Mouse (Mus musculus) forebrain, embryonic 13.5 days (tissue): ENCODE results near the gene Hacl1. TPM values are rescaled to one million over a fixed set of nuclear protein-coding genes. Genes with fewer than 3 reads are reported as not detected.

Source experiments
- ATAC-seq: fragments of 200-750 bp; cut with Nextera tagmentation; 2 replicates; pipeline ENCODE4 v1.8.0; 2017
- H3K27ac ChIP-seq: fragments of 300-500 bp; sonication (generic); 2 replicates; pipeline ENCODE4 v1.5.1; 2015; ENCODE audit warnings: inconsistent platforms, mild to moderate bottlenecking, moderate library complexity
- H3K27me3 ChIP-seq: fragments of 300-500 bp; sonication (generic); 2 replicates; pipeline ENCODE4 v1.6.1; 2015; ENCODE audit warnings: mild to moderate bottlenecking, inconsistent platforms
- H3K36me3 ChIP-seq: fragments of 300-500 bp; sonication (generic); 2 replicates; pipeline ENCODE4 v1.6.1; 2015; ENCODE audit warnings: mild to moderate bottlenecking, inconsistent platforms; ENCODE audit not compliant: poor library complexity, severe bottlenecking
- H3K4me1 ChIP-seq: fragments of 300-500 bp; sonication (generic); 2 replicates; pipeline ENCODE4 v1.6.1; 2015; ENCODE audit warnings: inconsistent platforms
- H3K4me2 ChIP-seq: fragments of 300-500 bp; sonication (generic); 2 replicates; pipeline ENCODE4 v1.6.1; 2015; ENCODE audit warnings: inconsistent platforms, mild to moderate bottlenecking, moderate library complexity
- H3K4me3 ChIP-seq: fragments of 300-500 bp; sonication (generic); 2 replicates; pipeline ENCODE4 v1.5.1; 2015; ENCODE audit warnings: mild to moderate bottlenecking, inconsistent platforms
- H3K9ac ChIP-seq: fragments of 300-500 bp; sonication (generic); 2 replicates; pipeline ENCODE4 v1.6.1; 2015; ENCODE audit warnings: mild to moderate bottlenecking, inconsistent platforms
- H3K9me3 ChIP-seq: fragments of 300-500 bp; sonication (generic); replicated peaks from 2 replicates; pipeline ENCODE4 v1.6.1; 2016; ENCODE audit warnings: inconsistent platforms
- WGBS: fragments of 180-500 bp; shearing (Covaris S2); methylation state at CpG from one replicate; pipeline ENCODE4 v1.1.7; 2015; 5-methylcytosine and 5-hydroxymethylcytosine counted together
- polyA plus RNA-seq: library from polyadenylated mRNA; unstranded; fragments of >200 nt; fragmentation: Nextera tagmentation; extraction: Ambion mirVana; gene quantifications from 2 replicates; pipeline ENCODE4 v1.2.1, GENCODE M21; 2015

Hacl1 gene
- polyA plus RNA-seq, 1 experiment from 2014 or later: 7.7 TPM

GRCm38 (mm10) chr14:31645920-31646319 lies 4.8 kb upstream of the Hacl1 start:
- Histone ChIP-seq H3K27ac (no peak overlapping the region), H3K4me2 (no peak overlapping the region), H3K27me3 (no peaks in the 10 kb centered on the region), H3K9me3 (no peaks in the 10 kb centered on the region), H3K4me1 (peaks cover 9% of the 10 kb centered on the region), H3K9ac (no peak overlapping the region), H3K36me3 (no peaks in the 10 kb centered on the region), H3K4me3 (no peak overlapping the region)
- ATAC-seq: no peak
- WGBS: 92% methylated on average over 7 of the region's 7 CpGs

DNA sequence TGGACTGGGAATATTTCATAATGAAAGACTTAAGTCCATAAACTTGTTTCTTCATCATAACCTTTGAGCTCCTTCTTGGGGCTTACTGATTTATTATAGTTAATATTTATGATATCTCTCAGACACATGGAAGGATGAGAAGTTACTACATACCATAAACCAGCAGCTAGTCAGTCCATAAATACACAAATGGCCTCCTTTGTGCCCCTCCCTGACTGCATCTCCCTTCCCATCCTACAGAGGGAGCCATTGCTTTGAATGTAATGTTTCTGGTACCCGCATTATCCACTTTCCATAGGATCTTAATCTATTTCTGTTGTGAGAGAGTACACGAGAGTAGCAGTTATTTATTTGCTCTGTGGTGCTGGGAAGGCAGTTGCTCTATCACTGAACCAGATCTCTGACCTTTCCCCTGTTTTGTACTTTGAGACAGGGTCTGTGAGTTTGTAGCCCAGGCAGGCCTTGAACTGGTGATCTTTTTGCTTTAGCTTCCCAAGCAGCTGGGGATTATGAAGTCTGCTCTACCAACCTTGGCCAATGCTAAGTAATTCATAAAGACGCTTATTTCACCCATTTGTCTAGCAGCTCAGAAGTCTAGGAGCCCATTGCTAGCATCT lies 4.0 kb upstream of the Hacl1 start:
- peaks cover 14% of the 10 kb centered on the region for H3K4me1 ChIP-seq
- no peak overlapping the region for H3K4me2 ChIP-seq
- 70% methylated on average over 3 of the region's 3 CpGs for WGBS
- H3K27ac ChIP-seq: no peak overlapping the region
- H3K36me3 ChIP-seq: no peaks in the 10 kb centered on the region
- no peaks in the 10 kb centered on the region for H3K9me3 ChIP-seq
- no peak overlapping the region for H3K4me3 ChIP-seq
- no peaks in the 10 kb centered on the region for H3K27me3 ChIP-seq
- no peak for ATAC-seq
- no peak overlapping the region for H3K9ac ChIP-seq

DNA sequence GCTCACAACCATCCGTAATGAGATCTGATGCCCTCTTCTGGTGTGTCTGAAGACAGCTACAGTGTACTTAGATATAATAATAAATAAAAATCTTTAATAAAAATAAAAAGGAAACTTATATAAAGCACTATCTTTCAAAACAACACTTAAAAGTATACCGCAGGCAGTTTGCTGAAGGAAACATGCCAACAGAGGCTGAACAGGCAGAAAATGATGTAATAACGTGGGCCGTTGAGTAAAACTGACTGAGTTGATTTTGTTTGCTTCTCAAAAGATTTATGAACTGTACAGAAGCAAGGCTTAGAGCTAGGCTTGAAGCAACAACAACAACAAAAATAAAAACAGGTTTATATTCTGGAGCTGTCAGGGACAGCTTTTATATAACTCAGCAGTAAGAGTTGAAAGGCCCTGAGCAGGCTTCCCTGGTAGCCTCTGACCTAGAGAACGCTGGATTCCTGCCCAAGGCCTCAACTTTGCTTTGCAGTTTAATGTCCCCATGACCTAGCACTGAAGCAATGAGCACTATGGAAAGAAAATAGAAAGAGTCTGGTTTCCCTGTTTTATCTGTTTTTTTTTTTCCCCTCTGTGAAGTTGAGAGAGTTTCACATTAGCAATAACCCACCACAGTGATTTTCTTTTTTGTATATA lies 3.2 kb upstream of the Hacl1 start:
- Histone ChIP-seq H3K4me2 (no peak overlapping the region), H3K36me3 (no peaks in the 10 kb centered on the region), H3K9me3 (no peaks in the 10 kb centered on the region), H3K4me1 (peaks cover 16% of the 10 kb centered on the region), H3K27me3 (no peaks in the 10 kb centered on the region), H3K27ac (no peak overlapping the region), H3K9ac (no peak overlapping the region), H3K4me3 (no peak overlapping the region)
- 90% methylated on average over 5 of the region's 5 CpGs for WGBS
- no peak for ATAC-seq

DNA sequence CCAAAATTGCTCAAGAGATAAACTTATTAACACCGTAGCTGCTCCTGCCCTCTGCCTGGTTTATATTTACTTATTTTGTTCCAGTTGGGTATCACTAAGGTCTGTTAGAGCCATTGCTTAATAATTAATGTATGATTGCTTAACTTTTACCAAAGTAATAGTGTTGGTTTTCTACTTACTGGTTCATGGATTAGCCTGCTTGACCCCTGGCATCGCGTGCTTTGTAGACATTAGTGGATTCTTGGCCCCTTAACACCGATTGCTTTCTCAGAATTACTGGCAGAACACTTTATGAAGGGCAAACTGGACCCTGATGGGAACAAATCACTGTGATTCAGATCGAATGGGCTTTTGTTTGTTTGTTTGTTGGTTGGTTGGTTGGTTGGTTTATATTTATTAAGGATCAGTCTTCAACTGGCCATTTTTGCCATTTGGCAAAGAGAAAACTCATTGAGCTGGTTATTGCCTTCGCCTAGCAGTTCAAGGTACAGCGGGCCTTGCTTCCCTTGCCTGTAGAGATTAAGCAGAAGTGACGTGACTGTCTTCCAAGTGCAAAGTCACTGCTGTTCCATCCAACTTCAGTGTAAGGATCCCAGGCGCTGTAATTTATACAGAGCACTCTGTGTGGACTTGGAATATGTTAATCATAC lies 545 bp upstream of the Hacl1 start:
- Histone ChIP-seq H3K4me2 (peak overlapping the region; percentile 94), H3K27me3 (no peaks in the 10 kb centered on the region)
- WGBS: 72% methylated on average over 9 of the region's 9 CpGs

GRCm38 (mm10) chr14:31640346-31640889 lies 668 bp downstream of the Hacl1 start, which contains the start of gene Gm49387:
Gene Gm49387 (minus strand): TSS chr14:31640878.
- H3K4me2 ChIP-seq: peak within 1 kb of the TSS; percentile 94
- no peaks in the 10 kb centered on the region for H3K27me3 ChIP-seq
- 1% methylated on average over 26 of the region's 26 CpGs for WGBS
- H3K4me3 ChIP-seq: peak within 1 kb of the TSS; percentile 65
- no peaks in the 10 kb centered on the region for H3K36me3 ChIP-seq
- ATAC-seq: peak; percentile 56
- peak within 1 kb of the TSS; percentile 59; the same call in 1 of the 2 replicates for H3K27ac ChIP-seq
- peaks cover 16% of the 10 kb centered on the region for H3K4me1 ChIP-seq
- peak within 1 kb of the TSS; percentile 71 for H3K9ac ChIP-seq
- H3K9me3 ChIP-seq: no peaks in the 10 kb centered on the region

More for the DNA sequence above, 545 bp upstream of the Hacl1 start:
- Histone ChIP-seq H3K27ac (no peak overlapping the region), H3K4me3 (peak overlapping the region; percentile 65), H3K9me3 (no peaks in the 10 kb centered on the region), H3K4me1 (peaks cover 16% of the 10 kb centered on the region), H3K36me3 (no peaks in the 10 kb centered on the region), H3K9ac (peak overlapping the region; percentile 71)
- ATAC-seq: no peak

- 0 out of 2 replicates have a peak, but pooled peaks have one; percentile 58 for ATAC-seq
- H3K4me2 ChIP-seq: no peak overlapping the region
- H3K36me3 ChIP-seq: no peaks in the 10 kb centered on the region
- no peaks in the 10 kb centered on the region for H3K4me1 ChIP-seq
- WGBS: 25% methylated on average over 7 of the region's 7 CpGs
- H3K27ac ChIP-seq: no peak overlapping the region
- no peaks in the 10 kb centered on the region for H3K9me3 ChIP-seq
- H3K27me3 ChIP-seq: no peaks in the 10 kb centered on the region
- H3K9ac ChIP-seq: no peak overlapping the region
- H3K4me3 ChIP-seq: no peak overlapping the region
Measured at GRCm38 (mm10) chr14:31630677-31631076, 10.4 kb downstream of the Hacl1 start.

DNA sequence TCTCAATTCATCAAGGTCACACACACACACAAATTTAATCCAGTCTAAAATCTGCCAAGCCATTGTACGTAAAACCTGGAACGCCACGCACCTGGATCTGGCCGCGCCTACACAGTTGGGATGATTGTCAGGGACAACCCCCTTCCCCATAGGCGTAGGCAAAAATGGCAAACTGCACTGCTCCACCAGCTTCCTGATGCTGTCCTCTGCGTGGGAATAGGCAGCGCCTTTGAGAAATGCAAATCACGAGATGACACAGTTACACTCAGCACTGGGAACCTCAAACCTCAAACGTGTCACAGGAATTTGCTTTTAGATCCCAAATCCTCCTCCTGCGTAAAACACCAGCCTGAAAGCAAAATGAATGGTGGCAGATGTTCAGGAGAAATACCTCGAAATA lies 18.3 kb downstream of the Hacl1 start:
- no peak overlapping the region for H3K4me3 ChIP-seq
- H3K36me3 ChIP-seq: no peaks in the 10 kb centered on the region
- H3K27me3 ChIP-seq: no peaks in the 10 kb centered on the region
- ATAC-seq: no peak
- no peaks in the 10 kb centered on the region for H3K4me1 ChIP-seq
- no peaks in the 10 kb centered on the region for H3K9me3 ChIP-seq
- no peak overlapping the region for H3K4me2 ChIP-seq
- WGBS: 88% methylated on average over 12 of the region's 12 CpGs
- no peak overlapping the region for H3K9ac ChIP-seq
- H3K27ac ChIP-seq: no peak overlapping the region

DNA sequence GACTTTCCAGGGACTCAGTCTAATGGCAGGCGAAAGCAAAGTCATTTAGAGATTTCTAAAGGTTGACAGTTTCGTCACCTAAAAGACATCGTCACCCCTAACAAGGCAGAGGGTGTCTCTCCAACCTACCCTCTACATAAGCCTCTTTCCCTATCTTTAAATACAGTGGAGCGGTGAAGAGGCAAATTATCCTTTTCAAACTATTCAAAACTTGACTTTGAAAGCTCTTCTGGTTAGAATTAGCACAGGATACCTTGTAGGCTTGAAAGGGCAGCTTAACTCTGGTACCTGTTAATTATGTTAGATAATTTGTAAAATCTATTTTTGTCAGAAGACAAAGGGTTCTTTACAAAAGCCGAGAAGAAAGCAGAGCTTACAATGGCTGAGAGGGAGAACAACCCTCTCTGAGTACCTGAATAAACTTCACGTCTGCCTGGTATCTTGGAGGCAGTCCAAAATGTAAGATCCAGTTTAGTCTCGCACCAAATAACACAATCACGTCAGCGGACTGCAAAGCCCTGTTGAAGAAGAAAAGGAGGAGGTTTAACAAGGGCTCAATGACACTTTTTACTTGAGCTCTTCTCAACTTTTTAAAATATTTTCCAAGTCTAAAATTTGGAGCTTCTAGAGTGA lies 20.4 kb downstream of the Hacl1 start:
- H3K27me3 ChIP-seq: no peaks in the 10 kb centered on the region
- WGBS: 41% methylated on average over 9 of the region's 9 CpGs
- no peak for ATAC-seq
- H3K36me3 ChIP-seq: no peaks in the 10 kb centered on the region
- H3K4me2 ChIP-seq: no peak overlapping the region
- no peaks in the 10 kb centered on the region for H3K4me1 ChIP-seq
- no peak overlapping the region for H3K9ac ChIP-seq
- H3K9me3 ChIP-seq: no peaks in the 10 kb centered on the region
- no peak overlapping the region for H3K27ac ChIP-seq
- H3K4me3 ChIP-seq: no peak overlapping the region

- Histone ChIP-seq H3K36me3 (no peaks in the 10 kb centered on the region), H3K9ac (no peak overlapping the region), H3K4me2 (no peak overlapping the region), H3K4me1 (no peaks in the 10 kb centered on the region), H3K27me3 (no peaks in the 10 kb centered on the region), H3K27ac (no peak overlapping the region), H3K4me3 (no peak overlapping the region), H3K9me3 (no peaks in the 10 kb centered on the region)
- WGBS: 88% methylated on average over 3 of the region's 3 CpGs
- no peak for ATAC-seq
Measured at GRCm38 (mm10) chr14:31617997-31618396, 23.1 kb downstream of the Hacl1 start.

DNA sequence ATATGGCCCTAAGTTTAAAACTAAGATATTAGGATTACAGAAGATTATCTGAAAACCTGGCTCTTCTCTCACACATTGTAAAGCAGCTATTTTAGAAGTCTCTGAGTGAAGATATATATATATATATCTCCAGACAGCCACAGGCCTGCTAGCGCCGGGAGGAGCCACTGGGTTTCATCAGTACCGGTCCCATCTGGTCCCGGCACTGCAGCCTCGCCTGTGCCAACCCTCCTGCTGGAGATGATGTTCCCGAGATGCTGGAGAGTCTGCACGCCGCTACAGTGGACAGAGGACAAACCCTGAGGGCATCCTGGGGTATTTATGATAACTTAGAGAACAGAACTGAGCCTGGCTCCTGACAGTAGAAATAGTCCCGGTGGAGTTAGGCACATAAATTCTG lies 23.9 kb downstream of the Hacl1 start:
- ATAC-seq: no peak
- Histone ChIP-seq H3K4me3 (no peak overlapping the region), H3K27ac (no peak overlapping the region), H3K4me2 (no peak overlapping the region), H3K36me3 (no peaks in the 10 kb centered on the region), H3K9ac (no peak overlapping the region), H3K27me3 (no peaks in the 10 kb centered on the region), H3K4me1 (no peaks in the 10 kb centered on the region), H3K9me3 (no peaks in the 10 kb centered on the region)
- WGBS: 93% methylated on average over 9 of the region's 9 CpGs

- H3K9ac ChIP-seq: no peak overlapping the region
- H3K9me3 ChIP-seq: no peaks in the 10 kb centered on the region
- H3K27me3 ChIP-seq: no peaks in the 10 kb centered on the region
- H3K4me1 ChIP-seq: no peaks in the 10 kb centered on the region
- no peak overlapping the region for H3K27ac ChIP-seq
- no peak for ATAC-seq
- 82% methylated on average over 5 of the region's 5 CpGs for WGBS
- no peak overlapping the region for H3K4me3 ChIP-seq
- no peaks in the 10 kb centered on the region for H3K36me3 ChIP-seq
- H3K4me2 ChIP-seq: no peak overlapping the region
Measured at GRCm38 (mm10) chr14:31613671-31614070, 27.4 kb downstream of the Hacl1 start.

DNA sequence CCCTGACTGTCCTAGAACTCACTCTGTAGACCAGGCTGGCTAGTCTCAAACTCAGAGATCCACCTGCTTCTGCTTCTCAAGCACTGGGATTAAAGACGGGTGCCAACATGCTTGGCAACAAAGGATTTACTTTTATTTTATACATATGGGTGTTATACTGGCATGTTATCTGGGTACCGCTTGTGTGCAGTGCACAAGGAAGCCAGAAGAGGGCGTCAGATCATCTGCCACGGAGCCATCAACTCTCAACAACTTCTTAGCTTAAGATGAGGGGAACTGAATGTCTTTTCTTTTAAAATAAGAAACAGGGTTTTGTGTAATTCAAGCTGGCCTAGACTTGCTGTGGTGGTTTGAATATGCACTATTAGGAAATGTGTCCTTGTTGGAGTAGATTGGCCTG lies 29.1 kb downstream of the Hacl1 start:
- WGBS: 61% methylated on average over 4 of the region's 4 CpGs
- no peak overlapping the region for H3K4me3 ChIP-seq
- no peak overlapping the region for H3K4me2 ChIP-seq
- no peaks in the 10 kb centered on the region for H3K9me3 ChIP-seq
- H3K27me3 ChIP-seq: no peaks in the 10 kb centered on the region
- no peaks in the 10 kb centered on the region for H3K4me1 ChIP-seq
- ATAC-seq: no peak
- H3K36me3 ChIP-seq: no peaks in the 10 kb centered on the region
- no peak overlapping the region for H3K27ac ChIP-seq
- no peak overlapping the region for H3K9ac ChIP-seq
